Mouse (Mus musculus) hindbrain, embryonic 16.5 days (tissue): ENCODE measurements at regions not wholly inside any gene's neighbourhood (a gene's known extent, or its start where the extent isn't known, plus 50 kb on each side); places are given as distances from the start of the nearest gene placed in this dataset.
A peak's percentile ranks its signal among the peaks of the same experiment; 100 is the strongest.

ENCODE experiments used
- ATAC-seq: fragments of 200-750 bp; cut with Nextera tagmentation; 2 replicates; pipeline ENCODE4 v1.8.0; 2017; ENCODE audit warnings: moderate TSS enrichment, moderate library complexity
- H3K27ac ChIP-seq: fragments of 300-500 bp; sonication (generic); 2 replicates; pipeline ENCODE4 v1.5.1; 2014; ENCODE audit warnings: low read depth, mild to moderate bottlenecking, control low read depth, low read length, moderate library complexity
- H3K27me3 ChIP-seq: fragments of 300-500 bp; sonication (generic); replicated peaks from 2 replicates; pipeline ENCODE4 v1.6.1; 2014; ENCODE audit warnings: low read length; ENCODE audit not compliant: control insufficient read depth, insufficient read depth
- H3K36me3 ChIP-seq: fragments of 300-500 bp; sonication (generic); 2 replicates; pipeline ENCODE4 v1.6.1; 2014; ENCODE audit warnings: mild to moderate bottlenecking, low read length, moderate library complexity, mixed read lengths; ENCODE audit not compliant: control insufficient read depth, insufficient read depth
- H3K4me1 ChIP-seq: fragments of 300-500 bp; sonication (generic); 2 replicates; pipeline ENCODE4 v1.6.1; 2014; ENCODE audit warnings: low read depth, low read length; ENCODE audit not compliant: control insufficient read depth, insufficient read depth
- H3K4me2 ChIP-seq: fragments of 300-500 bp; sonication (generic); 2 replicates; pipeline ENCODE4 v1.6.1; 2014; ENCODE audit warnings: mild to moderate bottlenecking, low read length, control low read depth, moderate library complexity
- H3K4me3 ChIP-seq: fragments of 300-500 bp; sonication (generic); 2 replicates; pipeline ENCODE4 v1.5.1; 2014; ENCODE audit warnings: mild to moderate bottlenecking, low read length, control low read depth, moderate library complexity
- H3K9ac ChIP-seq: fragments of 300-500 bp; sonication (generic); 2 replicates; pipeline ENCODE4 v1.6.1; 2014; ENCODE audit warnings: low read depth, mild to moderate bottlenecking, control low read depth, low read length, moderate library complexity
- H3K9me3 ChIP-seq: fragments of 300-500 bp; sonication (generic); 2 replicates; pipeline ENCODE4 v1.6.1; 2014; ENCODE audit warnings: mild to moderate bottlenecking, low read length, moderate library complexity; ENCODE audit not compliant: control insufficient read depth
- WGBS: fragments of 180-500 bp; shearing (Covaris S2); extraction: QIAGEN DNeasy Blood & Tissue Kit; methylation state at CpG from one replicate; pipeline ENCODE4 v1.1.7; 2014; 5-methylcytosine and 5-hydroxymethylcytosine counted together

- no peak overlapping the region for H3K4me2 ChIP-seq
- no peaks in the 10 kb centered on the region for H3K27me3 ChIP-seq
- H3K4me1 ChIP-seq = no peaks in the 10 kb centered on the region
- H3K9ac ChIP-seq = no peak overlapping the region
- 47% methylated on average over 3 of the region's 3 CpGs for WGBS
- no peaks in the 10 kb centered on the region for H3K9me3 ChIP-seq
- H3K27ac ChIP-seq = no peak overlapping the region
- no peaks in the 10 kb centered on the region for H3K36me3 ChIP-seq
- ATAC-seq = peak; percentile 84
- H3K4me3 ChIP-seq = no peak overlapping the region
These were observed 510.6 kb upstream of the Cdh7 start for GRCm38 (mm10) chr1:109471671-109472070.

GRCm38 (mm10) chr1:109481387-109481786 lies 500.8 kb upstream of the Cdh7 start:
- no peaks in the 10 kb centered on the region for H3K27me3 ChIP-seq
- no peak overlapping the region for H3K4me3 ChIP-seq
- H3K9ac ChIP-seq = no peak overlapping the region
- no peaks in the 10 kb centered on the region for H3K36me3 ChIP-seq
- H3K9me3 ChIP-seq = no peaks in the 10 kb centered on the region
- 59% methylated on average over 3 of the region's 3 CpGs for WGBS
- no peak for ATAC-seq
- no peak overlapping the region for H3K4me2 ChIP-seq
- H3K4me1 ChIP-seq = no peaks in the 10 kb centered on the region
- no peak overlapping the region for H3K27ac ChIP-seq

DNA sequence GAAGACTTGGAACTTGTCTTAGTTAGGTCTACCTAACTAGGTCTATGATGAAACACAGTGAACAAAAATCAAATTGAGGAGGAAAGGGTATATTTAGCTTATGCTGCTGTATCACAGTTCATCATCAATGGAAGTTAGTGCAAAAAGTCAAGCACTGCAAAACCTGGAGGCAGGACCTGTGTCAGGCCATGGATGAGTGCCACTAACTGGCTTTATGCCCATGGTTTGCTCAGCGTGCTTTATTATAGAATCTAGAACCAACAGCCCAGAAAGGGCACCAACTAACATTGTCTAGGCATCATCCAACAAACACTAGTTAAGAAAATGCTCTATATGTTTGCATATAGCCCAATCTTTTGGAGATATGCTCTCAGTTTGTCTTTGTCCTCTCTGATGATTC lies 486.3 kb upstream of the Cdh7 start:
- H3K4me3 ChIP-seq = no peak overlapping the region
- no peak for ATAC-seq
- H3K27me3 ChIP-seq = no peaks in the 10 kb centered on the region
- WGBS = 61% methylated on average over 1 of the region's 1 CpGs
- H3K4me2 ChIP-seq = no peak overlapping the region
- H3K9ac ChIP-seq = no peak overlapping the region
- no peak overlapping the region for H3K27ac ChIP-seq
- no peaks in the 10 kb centered on the region for H3K9me3 ChIP-seq
- no peaks in the 10 kb centered on the region for H3K36me3 ChIP-seq
- no peaks in the 10 kb centered on the region for H3K4me1 ChIP-seq

DNA sequence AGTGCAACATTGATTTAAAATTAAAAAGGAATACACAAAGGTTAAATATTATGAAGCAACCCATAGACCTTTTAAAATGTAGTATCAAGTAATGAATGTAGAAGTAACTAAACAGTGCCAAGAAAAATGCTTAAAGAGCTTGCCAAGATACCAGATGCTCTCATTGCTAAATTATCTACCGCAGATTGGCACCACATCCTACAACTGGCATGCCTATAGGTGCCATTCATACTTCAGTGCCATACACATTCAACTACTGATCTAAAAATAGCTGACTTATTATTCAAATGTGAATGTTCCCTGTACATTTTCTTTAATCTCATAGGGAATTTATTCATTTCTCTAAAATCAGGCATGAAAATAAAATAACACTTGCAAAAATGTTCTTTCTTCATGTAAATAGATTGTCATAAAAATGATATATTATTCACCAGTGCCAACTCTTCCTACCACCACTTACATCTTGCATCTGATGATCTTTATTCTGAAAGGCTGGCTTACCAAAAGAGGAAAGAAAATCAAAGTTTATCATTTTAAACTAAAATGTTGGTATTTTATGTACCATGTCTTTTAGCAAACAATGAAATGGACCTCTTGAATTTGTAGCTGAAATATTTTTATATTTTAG lies 469.5 kb upstream of the Cdh7 start:
- WGBS = 66% methylated on average over 1 of the region's 1 CpGs
- ATAC-seq = 0 out of 2 replicates have a peak, but pooled peaks have one; percentile 60
- H3K36me3 ChIP-seq = no peaks in the 10 kb centered on the region
- no peaks in the 10 kb centered on the region; the same call in 1 of the 2 replicates for H3K4me1 ChIP-seq
- H3K9me3 ChIP-seq = no peaks in the 10 kb centered on the region
- H3K4me2 ChIP-seq = no peak overlapping the region
- H3K27ac ChIP-seq = no peak overlapping the region
- no peaks in the 10 kb centered on the region for H3K27me3 ChIP-seq
- no peak overlapping the region for H3K4me3 ChIP-seq
- no peak overlapping the region for H3K9ac ChIP-seq

GRCm38 (mm10) chr1:109514375-109514774 lies 467.9 kb upstream of the Cdh7 start:
- Histone ChIP-seq H3K4me1 (no peaks in the 10 kb centered on the region; the same call in 1 of the 2 replicates), H3K4me3 (no peak overlapping the region), H3K36me3 (no peaks in the 10 kb centered on the region), H3K4me2 (no peak overlapping the region), H3K27me3 (no peaks in the 10 kb centered on the region), H3K27ac (no peak overlapping the region), H3K9me3 (no peaks in the 10 kb centered on the region), H3K9ac (no peak overlapping the region)
- WGBS = 9% methylated on average over 1 of the region's 1 CpGs
- no peak for ATAC-seq
